In the genomic region with DNA sequence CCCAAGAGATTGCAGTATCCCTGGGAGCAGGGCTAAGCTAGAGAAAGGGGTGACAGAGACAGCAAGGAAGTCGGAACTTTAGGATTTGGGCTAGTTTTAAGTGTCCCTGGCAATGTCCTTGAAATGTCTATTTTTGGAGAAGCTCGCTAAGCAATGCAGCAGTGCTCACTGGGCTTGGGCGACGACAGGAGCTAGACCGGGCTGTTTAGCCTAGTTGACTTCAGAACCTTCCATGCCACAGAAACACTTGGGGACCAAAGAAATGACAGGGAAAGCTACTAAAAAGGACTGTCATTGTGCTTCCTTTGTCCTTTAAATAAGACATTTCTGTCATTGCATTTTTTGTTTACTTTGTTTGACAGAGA, we compare ENCODE assay signal across 14 mouse cellular contexts. TPM values are rescaled to one million over a fixed set of nuclear protein-coding genes. Genes with fewer than 3 reads are reported as not detected.
A peak's percentile ranks its signal among the peaks of the same experiment; 100 is the strongest.
DNase-seq lines count a peak whose midpoint lies in the region; ATAC-seq and TF ChIP-seq lines count a peak whose summit lies in the region.
"Had no signal": no experiment of that assay in that cellular context is flagged by ENCODE, and none has a peak within 500 bp of the region (broad histone marks: within the 10 kb centered on the region; RNA-seq: fewer than 3 reads in every experiment).

No protein-coding gene starts in this region.

- CTCF ChIA-PET in Patski (lab: Charles Lee) = interaction anchor here (1.0 to 1.4 kb wide), 4 partner anchors 20 to 144 kb away, joined by 3 to 5 read pairs (median 4); no protein-coding TSS in a partner anchor

- POLR2A ChIA-PET in Patski (lab: Charles Lee) = no interaction called here

- intact Hi-C loops in heart, adult 2 months (cut with DNase I) = no loop called here
- intact Hi-C loops in heart, postnatal 25 days (cut with DNase I) = loop anchor here (2.0 kb wide), 1 partner anchor 41 kb away; no protein-coding TSS in a partner anchor
- intact Hi-C loops in left cerebral cortex, adult 2 months (cut with DNase I) = no loop called here
- intact Hi-C loops in left cerebral cortex, postnatal 4 days (cut with DNase I) = no loop called here

- no peaks in the 10 kb centered on the region for H3K27me3 ChIP-seq in heart, adult 2 months (ENCODE audit: control insufficient read depth, insufficient read depth, low read length)
- no peaks in the 10 kb centered on the region for H3K27me3 ChIP-seq in Patski
- H3K27me3 ChIP-seq in heart, embryonic 13.5 days (replicated peaks) = no peaks in the 10 kb centered on the region
- H3K27me3 ChIP-seq: hindbrain, embryonic 13.5 days; neural tube, embryonic 15.5 days had no signal

- H3K4me3 ChIP-seq in heart, adult 2 months = no peak overlapping the region
- H3K4me3 ChIP-seq in left cerebral cortex, adult 2 months = no peak overlapping the region
- 0 out of 2 replicates have a peak overlapping the region, but pooled peaks have one; percentile 8 for H3K4me3 ChIP-seq in heart, embryonic 13.5 days
- H3K4me3 ChIP-seq: embryonic facial prominence, embryonic 10.5 days; forebrain, embryonic 10.5 days; hindbrain, embryonic 13.5 days; neural tube, embryonic 15.5 days had no signal

- peaks cover 38% of the 10 kb centered on the region for H3K36me3 ChIP-seq in heart, adult 2 months (ENCODE audit: control insufficient read depth, insufficient read depth, low read length)
- H3K36me3 ChIP-seq in heart, embryonic 13.5 days = peaks cover 54% of the 10 kb centered on the region

- in situ Hi-C loops in Patski (cut with MboI; ENCODE audit: low pct_unique_long_range_greater_than_20kb) = no loop called here

- peak; percentile 24 for ATAC-seq in Patski
- ATAC-seq in heart, embryonic 13.5 days (ENCODE audit: extremely low read depth, insufficient number of reproducible peaks, low FRiP score, low TSS enrichment) = no peak

- peak overlapping the region; percentile 47 for H3K4me2 ChIP-seq in heart, embryonic 13.5 days
- H3K4me2 ChIP-seq: hindbrain, embryonic 13.5 days; neural tube, embryonic 15.5 days had no signal

- H3K79me2 ChIP-seq in heart, adult 2 months (replicated peaks; ENCODE audit: control insufficient read depth, insufficient read depth, low read length) = no peaks in the 10 kb centered on the region

- no peak for TF ChIP-seq POLR2A in heart, adult 2 months (IDR thresholded peaks at IDR 0.05; ENCODE audit: insufficient read depth, low read depth, low read length)

- DNase-seq in heart, adult 2 months = peak in 1 of 2 experiments; percentile 24
- no peak for DNase-seq in heart, postnatal 25 days (ENCODE audit: low spot score)
- DNase-seq in left cerebral cortex, adult 2 months (ENCODE audit: extremely low spot score in 1 of 2, low spot score in 2 of 2) = no peak
- no peak for DNase-seq in left cerebral cortex, postnatal 4 days
- DNase-seq in Patski (ENCODE audit: low read depth, low spot score) = no peak
- DNase-seq in B cell, adult 2 months = no peak
- DNase-seq: cerebellum, adult 9-10 months; gastrocnemius, postnatal 10 days; thymus, postnatal 4 days had no signal

- H3K4me1 ChIP-seq in heart, adult 2 months (ENCODE audit: control insufficient read depth, insufficient read depth, low read length) = peaks cover 14% of the 10 kb centered on the region
- H3K4me1 ChIP-seq in heart, embryonic 13.5 days = peaks cover 20% of the 10 kb centered on the region
- H3K4me1 ChIP-seq: forebrain, embryonic 10.5 days; hindbrain, embryonic 13.5 days; neural tube, embryonic 15.5 days had no signal

- no peak for TF ChIP-seq EP300 in heart, adult 2 months (IDR thresholded peaks at IDR 0.05; ENCODE audit: insufficient read depth, low read depth, low read length)

- 11% methylated on average over 5 of the region's 5 CpGs for WGBS in heart, adult 2 months
- WGBS in heart, embryonic 13.5 days = 39% methylated on average over 5 of the region's 5 CpGs

- no peak overlapping the region for H3K9ac ChIP-seq in heart, adult 2 months (ENCODE audit: low read depth, low read length)
- H3K9ac ChIP-seq in heart, embryonic 13.5 days = peak overlapping the region; percentile 50; the same call in 1 of the 2 replicates
- H3K9ac ChIP-seq: hindbrain, embryonic 13.5 days; neural tube, embryonic 15.5 days had no signal

- H3K9me3 ChIP-seq in heart, embryonic 13.5 days = peaks cover 7% of the 10 kb centered on the region
- H3K9me3 ChIP-seq: neural tube, embryonic 15.5 days had no signal

- peak overlapping the region; percentile 60 for H3K27ac ChIP-seq in heart, adult 2 months
- H3K27ac ChIP-seq in left cerebral cortex, adult 2 months = 0 out of 2 replicates have a peak overlapping the region, but pooled peaks have one; percentile 20
- peak overlapping the region; percentile 83 for H3K27ac ChIP-seq in heart, embryonic 13.5 days (replicated peaks)
- H3K27ac ChIP-seq: embryonic facial prominence, embryonic 10.5 days; forebrain, embryonic 10.5 days; hindbrain, embryonic 13.5 days; neural tube, embryonic 15.5 days had no signal

- no peak for TF ChIP-seq CTCF in heart, adult 2 months (IDR thresholded peaks at IDR 0.05)
- TF ChIP-seq CTCF in left cerebral cortex, adult 2 months (IDR thresholded peaks at IDR 0.05) = no peak
- TF ChIP-seq CTCF in Patski (IDR thresholded peaks at IDR 0.05) = no peak

RNA-seq across cellular contexts. Expression of gene St3gal6, which starts 42.2 kb away (rescaled TPM):
- total RNA-seq in heart, adult 2 months (2021) = 10 to 100 TPM; 37.7 to 47.0 TPM
- 29.6 and 33.7 TPM in 2 replicates for polyA plus RNA-seq in heart, adult 2 months (2012; rRNA removed)
- 10 to 100 TPM; 40.6 to 44.7 TPM for total RNA-seq in heart, postnatal 25 days (2021)
- 10 to 100 TPM; 21.2 to 22.6 TPM for total RNA-seq in left cerebral cortex, adult 2 months (2021)
- total RNA-seq in left cerebral cortex, postnatal 4 days (2021) = 10 to 100 TPM; 12.6 to 14.4 TPM
- 4.5 TPM for polyA plus RNA-seq in Patski (2021)
- polyA plus RNA-seq in heart, embryonic 13.5 days (2015; fragmentation: Nextera tagmentation; extraction: Ambion mirVana) = 13.8 and 16.0 TPM in 2 replicates

Comparison
In these comparisons a context has a peak if more than half of its experiments do, and no peak if none do; other contexts are left out.
1. H3K27ac ChIP-seq: peak in every context shown above with its lines; median percentile 83 in heart, embryonic 13.5 days; 60 in heart, adult 2 months; 20 in left cerebral cortex, adult 2 months.